Comparison of ENCODE assay signal across 8 mouse cellular contexts in the genomic region with DNA sequence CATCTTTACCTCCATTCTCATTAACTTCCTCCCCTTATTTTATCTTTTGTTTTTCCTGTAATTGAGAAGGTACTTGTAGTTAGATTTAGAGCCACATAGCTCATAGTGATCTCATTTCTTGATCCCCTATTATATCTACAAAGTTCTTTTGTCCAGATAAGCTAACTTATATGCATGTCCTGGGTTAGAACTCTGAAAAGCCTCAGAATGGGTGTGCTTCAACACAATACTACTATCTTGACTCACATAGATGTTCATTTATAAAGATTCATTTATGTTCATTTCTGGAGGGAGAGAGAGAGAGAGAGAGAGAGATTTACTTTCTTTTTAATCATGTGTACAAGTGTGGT. TPM values are rescaled to one million over a fixed set of nuclear protein-coding genes. Genes with fewer than 3 reads are reported as not detected.
DNase-seq lines count a peak whose midpoint lies in the region; ATAC-seq and TF ChIP-seq lines count a peak whose summit lies in the region.

No protein-coding gene starts in this region.

- H3K4me2 ChIP-seq in neural tube, embryonic 11.5 days (ENCODE audit: low read depth) = peak overlapping the region; percentile 65; the same call in 1 of the 2 replicates
- H3K4me2 ChIP-seq in liver, embryonic 15.5 days = peak overlapping the region; percentile 63

- H3K27me3 ChIP-seq in neural tube, embryonic 11.5 days (ENCODE audit: control insufficient read depth, insufficient read depth, low read length) = no peaks in the 10 kb centered on the region
- no peaks in the 10 kb centered on the region for H3K27me3 ChIP-seq in liver, embryonic 15.5 days

- H3K4me1 ChIP-seq in neural tube, embryonic 11.5 days (ENCODE audit: control insufficient read depth, insufficient read depth, low read length) = no peaks in the 10 kb centered on the region
- peaks cover 3% of the 10 kb centered on the region; the same call in 1 of the 2 replicates for H3K4me1 ChIP-seq in liver, embryonic 15.5 days (replicated peaks)

- no peak for TF ChIP-seq CTCF in gastrocnemius, adult 2 months (IDR thresholded peaks at IDR 0.05)

- H3K36me3 ChIP-seq in neural tube, embryonic 11.5 days (ENCODE audit: control insufficient read depth, insufficient read depth, low read length) = no peaks in the 10 kb centered on the region
- H3K36me3 ChIP-seq in liver, embryonic 15.5 days (replicated peaks) = no peaks in the 10 kb centered on the region

- no peak for DNase-seq in gastrocnemius, adult 2 months
- no peak for DNase-seq in gastrocnemius, adult 18-20 months (ENCODE audit: low spot score)
- DNase-seq in neural tube, embryonic 11.5 days (ENCODE audit: low spot score) = no peak
- no peak for DNase-seq in neural tube, embryonic 10.5 days (ENCODE audit: extremely low spot score, low spot score)
- no peak for DNase-seq in urinary bladder, postnatal 14 days (ENCODE audit: low spot score)
- DNase-seq in thymus, adult 18-20 months = no peak
- no peak for DNase-seq in adrenal gland, adult 18-20 months (ENCODE audit: low spot score in 2 of 2)

- no peak overlapping the region for H3K9ac ChIP-seq in neural tube, embryonic 11.5 days (ENCODE audit: low read length)
- H3K9ac ChIP-seq in liver, embryonic 15.5 days = no peak overlapping the region

- 0 out of 2 replicates have a peak, but pooled peaks have one; percentile 21 for ATAC-seq in neural tube, embryonic 11.5 days (ENCODE audit: insufficient read depth, low FRiP score, low TSS enrichment)
- ATAC-seq in liver, embryonic 15.5 days (ENCODE audit: insufficient read depth) = no peak

- intact Hi-C loops in gastrocnemius, adult 2 months (cut with DNase I) = loop anchor here (1.0 kb wide), 2 partner anchors 74 to 302 kb away; no protein-coding TSS in a partner anchor

- no peak overlapping the region for H3K27ac ChIP-seq in gastrocnemius, adult 2 months
- no peak overlapping the region for H3K27ac ChIP-seq in neural tube, embryonic 11.5 days (ENCODE audit: low read depth, low read length)
- no peak overlapping the region for H3K27ac ChIP-seq in liver, embryonic 15.5 days (replicated peaks)

- H3K4me3 ChIP-seq in gastrocnemius, adult 2 months = peak overlapping the region; percentile 73
- H3K4me3 ChIP-seq in neural tube, embryonic 11.5 days (ENCODE audit: low read depth, low read length) = peak overlapping the region; percentile 45; the same call in 1 of the 2 replicates
- H3K4me3 ChIP-seq in liver, embryonic 15.5 days (replicated peaks) = no peak overlapping the region; the same call in 1 of the 2 replicates

- no peaks in the 10 kb centered on the region for H3K9me3 ChIP-seq in neural tube, embryonic 11.5 days (ENCODE audit: control insufficient read depth, low read length)
- no peaks in the 10 kb centered on the region for H3K9me3 ChIP-seq in liver, embryonic 15.5 days (replicated peaks)

RNA-seq across cellular contexts. Expression of a gene that starts 17.3 kb away (rescaled TPM):
- 1 to 10 TPM; 3.9 to 4.2 TPM for total RNA-seq in gastrocnemius, adult 2 months (2021)
- total RNA-seq in gastrocnemius, adult 18-20 months (2021) = 1 to 10 TPM; 2.9 to 3.7 TPM
- 60.1 and 71.8 TPM in 2 replicates for polyA plus RNA-seq in neural tube, embryonic 11.5 days (2014; fragmentation: Nextera tagmentation; extraction: Ambion mirVana)
- 2.0 and 2.4 TPM in 2 replicates for polyA plus RNA-seq in liver, embryonic 15.5 days (2015; fragmentation: Nextera tagmentation; extraction: Ambion mirVana)
- total RNA-seq in adrenal gland, adult 18-20 months (2021) = 10 to 100 TPM; 14.7 to 30.5 TPM

RNA-seq across cellular contexts. Expression of a gene that starts 27.0 kb away (rescaled TPM):
- 1 to 10 TPM; 2.1 to 2.4 TPM for total RNA-seq in gastrocnemius, adult 2 months (2021)
- 1 to 10 TPM; 1.3 to 2.7 TPM for total RNA-seq in gastrocnemius, adult 18-20 months (2021)
- 22.5 and 24.5 TPM in 2 replicates for polyA plus RNA-seq in neural tube, embryonic 11.5 days (2014; fragmentation: Nextera tagmentation; extraction: Ambion mirVana)
- 21.4 and 23.8 TPM in 2 replicates for polyA plus RNA-seq in liver, embryonic 15.5 days (2015; fragmentation: Nextera tagmentation; extraction: Ambion mirVana)
- 1 to 10 TPM; 3.2 to 4.8 TPM for total RNA-seq in adrenal gland, adult 18-20 months (2021)

RNA-seq across cellular contexts. Expression of a gene that starts 57.9 kb away (rescaled TPM):
- 1 to 10 TPM in 1 of 2 experiments, under 1 TPM in 1; 0.98 to 1.1 TPM for total RNA-seq in gastrocnemius, adult 2 months (2021)
- total RNA-seq in gastrocnemius, adult 18-20 months (2021) = 1 to 10 TPM in 1 of 2 experiments, under 1 TPM in 1; 0.80 to 1.6 TPM
- polyA plus RNA-seq in neural tube, embryonic 11.5 days (2014; fragmentation: Nextera tagmentation; extraction: Ambion mirVana) = 1.1 and 1.2 TPM in 2 replicates
- polyA plus RNA-seq in liver, embryonic 15.5 days (2015; fragmentation: Nextera tagmentation; extraction: Ambion mirVana) = 1.8 and 2.0 TPM in 2 replicates
- 10 to 100 TPM; 31.6 to 57.3 TPM for total RNA-seq in adrenal gland, adult 18-20 months (2021)

Comparison
In these comparisons a context has a peak if more than half of its experiments do, and no peak if none do; other contexts are left out.
1. RNA of a gene that starts 57.9 kb away (total RNA-seq): 31.6 to 57.3 TPM in adrenal gland, adult 18-20 months; 0.80 to 1.6 TPM in gastrocnemius, adult 18-20 months and 0.98 to 1.1 TPM in gastrocnemius, adult 2 months; every median in the first group is over 10 times any median in the second.